Mouse (Mus musculus) gastrocnemius, adult 18-20 months (tissue): ENCODE measurements around the gene Clec18a. TPM values are rescaled to one million over a fixed set of nuclear protein-coding genes. Genes with fewer than 3 reads are reported as not detected.

Experiments used
- microRNA-seq: library from miRNA; unstranded; fragments of <30 nt; microRNA quantifications from one replicate; pipeline ENCODE4 v1.2.0, GENCODE M21; 2021
- total RNA-seq, 2 experiments: library from RNA; stranded (reverse); gene quantifications; 2 replicates each; pipeline ENCODE4 v1.2.3; 2021

Gene Clec18a
- total RNA-seq, 2 experiments from 2014 or later: 0.38 to 0.62 TPM

Small RNAs within 50 kb of the gene (microRNA-seq; reads per million reads assigned to microRNA genes)
- gene Gm24103: not detected
- gene Mir3473d: 6.8 reads per million, percentile 17 among the genes with 10 or more reads in this experiment

Other genes starting within 250 kb of the Clec18a start
- 10 to 100 TPM; 63.7 to 63.8 TPM for gene Cog4, start 245.8 kb downstream of the Clec18a start, total RNA-seq
- 10 to 100 TPM; 13.2 to 16.1 TPM for gene Sf3b3, start 245.6 kb downstream of the Clec18a start, total RNA-seq
- 1 to 10 TPM; 3.6 to 4.4 TPM for gene Fuk, start 189.9 kb downstream of the Clec18a start, total RNA-seq
- 10 to 100 TPM; 45.6 to 54.6 TPM for gene St3gal2, start 172.5 kb downstream of the Clec18a start, total RNA-seq
- 10 to 100 TPM; 27.2 to 31.8 TPM for gene Ddx19a, start 94.6 kb downstream of the Clec18a start, total RNA-seq
- 10 to 100 TPM; 10.8 to 11.7 TPM for gene Ddx19b, start 60.7 kb downstream of the Clec18a start, total RNA-seq
- 10 to 100 TPM; 43.1 to 54.1 TPM for gene Aars, start 59.3 kb downstream of the Clec18a start, total RNA-seq
- not detected for gene Exosc6, start 36.1 kb downstream of the Clec18a start, total RNA-seq
- 100 to 1,000 TPM; 115 to 127 TPM for gene Pdpr, start 2.2 kb upstream of the Clec18a start, total RNA-seq
- 10 to 100 TPM; 30.5 to 35.0 TPM for gene Glg1, start 166.8 kb upstream of the Clec18a start, total RNA-seq
- gene Rfwd3, start 207.8 kb upstream of the Clec18a start, total RNA-seq: 1 to 10 TPM; 3.5 to 4.2 TPM
- gene Mlkl, start 245.8 kb upstream of the Clec18a start, total RNA-seq: under 1 TPM; 0.53 to 0.93 TPM